Mouse (Mus musculus) lung, embryonic 15.5 days (tissue): ENCODE results near the gene Stac2. TPM values are rescaled to one million over a fixed set of nuclear protein-coding genes. Genes with fewer than 3 reads are reported as not detected.

Experiments
- ATAC-seq: fragments of 200-750 bp; cut with Nextera tagmentation; 2 replicates; pipeline ENCODE4 v1.8.0; 2017; ENCODE audit warnings: moderate number of reproducible peaks, borderline replicate concordance; ENCODE audit not compliant: low FRiP score, low TSS enrichment; ENCODE audit errors: extremely low read depth
- H3K27ac ChIP-seq: fragments of 300-500 bp; sonication (generic); 2 replicates; pipeline ENCODE4 v1.5.1; 2015; ENCODE audit warnings: moderate library complexity, mild to moderate bottlenecking, inconsistent platforms
- H3K27me3 ChIP-seq: fragments of 300-500 bp; sonication (generic); 2 replicates; pipeline ENCODE4 v1.6.1; 2015; ENCODE audit warnings: inconsistent platforms
- H3K36me3 ChIP-seq: fragments of 300-500 bp; sonication (generic); 2 replicates; pipeline ENCODE4 v1.6.1; 2015; ENCODE audit warnings: inconsistent platforms
- H3K4me1 ChIP-seq: fragments of 300-500 bp; sonication (generic); 2 replicates; pipeline ENCODE4 v1.6.1; 2015; ENCODE audit warnings: inconsistent platforms
- H3K4me2 ChIP-seq: fragments of 300-500 bp; sonication (generic); 2 replicates; pipeline ENCODE4 v1.6.1; 2015; ENCODE audit warnings: inconsistent platforms, mild to moderate bottlenecking, moderate library complexity
- H3K4me3 ChIP-seq: fragments of 300-500 bp; sonication (generic); 2 replicates; pipeline ENCODE4 v1.5.1; 2015; ENCODE audit warnings: mild to moderate bottlenecking, inconsistent platforms
- H3K9ac ChIP-seq: fragments of 300-500 bp; sonication (generic); 2 replicates; pipeline ENCODE4 v1.6.1; 2015; ENCODE audit warnings: inconsistent platforms
- H3K9me3 ChIP-seq: fragments of 300-500 bp; sonication (generic); 2 replicates; pipeline ENCODE4 v1.6.1; 2016; ENCODE audit warnings: inconsistent platforms
- WGBS: fragments of 180-500 bp; shearing (Covaris S2); methylation state at CpG from one replicate; pipeline ENCODE4 v1.1.7; 2015; 5-methylcytosine and 5-hydroxymethylcytosine counted together
- polyA plus RNA-seq: library from polyadenylated mRNA; unstranded; fragments of >200 nt; fragmentation: Nextera tagmentation; extraction: Ambion mirVana; gene quantifications from 2 replicates; pipeline ENCODE4 v1.2.1, GENCODE M21; 2015

Stac2 gene
- polyA plus RNA-seq, 1 experiment from 2014 or later, result 0.16 TPM

DNA sequence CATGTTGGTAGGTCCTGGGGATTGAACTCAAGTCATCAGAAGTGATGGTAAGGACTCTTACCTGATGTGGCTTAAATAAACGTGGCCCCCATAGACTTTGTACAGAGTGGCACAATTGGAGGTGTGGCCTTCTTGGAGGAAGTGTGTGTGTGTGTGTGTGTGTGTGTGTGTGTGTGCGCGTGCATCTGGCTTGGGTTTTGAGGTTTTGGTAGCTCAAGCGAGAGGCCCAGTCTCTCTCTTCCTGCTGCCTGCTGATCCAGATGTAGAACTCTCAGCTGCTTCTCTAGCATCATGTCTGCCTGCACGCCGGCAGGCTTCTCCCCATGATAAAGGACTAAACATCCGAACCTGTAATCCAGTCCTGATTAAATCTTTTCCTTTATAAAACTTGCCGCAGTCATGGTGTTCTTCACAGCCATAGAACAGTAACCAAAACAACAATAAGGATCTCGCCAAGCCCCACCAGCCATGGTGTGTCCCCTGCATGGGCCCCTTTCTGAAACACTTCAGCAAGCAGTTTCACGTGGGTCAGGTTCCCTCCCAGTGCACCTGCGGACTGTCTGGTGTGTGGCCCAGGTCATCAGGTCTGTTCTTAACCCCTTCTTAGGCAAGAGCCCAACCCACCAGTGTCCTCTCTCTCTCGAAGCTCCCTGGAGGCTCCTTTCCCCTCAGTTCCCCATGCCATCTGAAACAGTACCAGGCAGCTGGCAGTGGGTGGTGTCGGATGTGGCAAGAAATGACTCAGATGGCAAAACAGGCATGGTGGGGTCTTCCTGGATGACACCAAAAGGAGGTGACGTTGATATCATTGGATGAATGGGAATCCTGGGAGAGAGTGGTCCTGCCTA, 3.4 kb downstream of the Stac2 start:
- Histone ChIP-seq H3K9me3 (no peaks in the 10 kb centered on the region), H3K9ac (no peak overlapping the region), H3K4me1 (peaks cover 21% of the 10 kb centered on the region), H3K4me3 (no peak overlapping the region), H3K4me2 (no peak overlapping the region), H3K36me3 (no peaks in the 10 kb centered on the region), H3K27me3 (peaks cover 64% of the 10 kb centered on the region), H3K27ac (no peak overlapping the region)
- ATAC-seq, result no peak
- WGBS, result 59% methylated on average over 14 of the region's 14 CpGs

GRCm38 (mm10) chr11:98047745-98048144, 5.5 kb downstream of the Stac2 start:
- H3K9ac ChIP-seq, result no peak overlapping the region
- ATAC-seq, result no peak
- H3K4me1 ChIP-seq, result peaks cover 30% of the 10 kb centered on the region
- 72% methylated on average over 4 of the region's 4 CpGs for whole genome bisulfite sequencing
- H3K4me3 ChIP-seq, result no peak overlapping the region
- H3K36me3 ChIP-seq, result no peaks in the 10 kb centered on the region
- no peak overlapping the region for H3K27ac ChIP-seq
- H3K4me2 ChIP-seq, result no peak overlapping the region
- H3K27me3 ChIP-seq, result peaks cover 46% of the 10 kb centered on the region
- no peaks in the 10 kb centered on the region for H3K9me3 ChIP-seq

GRCm38 (mm10) chr11:98046466-98046865, 6.8 kb downstream of the Stac2 start:
- Histone ChIP-seq H3K4me2 (no peak overlapping the region), H3K4me1 (peaks cover 17% of the 10 kb centered on the region), H3K9me3 (no peaks in the 10 kb centered on the region), H3K27me3 (peaks cover 33% of the 10 kb centered on the region), H3K4me3 (no peak overlapping the region), H3K9ac (no peak overlapping the region), H3K27ac (no peak overlapping the region), H3K36me3 (no peaks in the 10 kb centered on the region)
- no peak for ATAC-seq
- WGBS, result 69% methylated on average over 1 of the region's 1 CpGs

GRCm38 (mm10) chr11:98045596-98045995, 7.7 kb downstream of the Stac2 start:
- Histone ChIP-seq H3K9ac (no peak overlapping the region), H3K4me1 (peaks cover 17% of the 10 kb centered on the region), H3K9me3 (no peaks in the 10 kb centered on the region), H3K4me2 (no peak overlapping the region), H3K36me3 (no peaks in the 10 kb centered on the region), H3K4me3 (no peak overlapping the region), H3K27ac (no peak overlapping the region), H3K27me3 (peaks cover 25% of the 10 kb centered on the region)
- ATAC-seq, result no peak
- 58% methylated on average over 4 of the region's 4 CpGs for WGBS

DNA sequence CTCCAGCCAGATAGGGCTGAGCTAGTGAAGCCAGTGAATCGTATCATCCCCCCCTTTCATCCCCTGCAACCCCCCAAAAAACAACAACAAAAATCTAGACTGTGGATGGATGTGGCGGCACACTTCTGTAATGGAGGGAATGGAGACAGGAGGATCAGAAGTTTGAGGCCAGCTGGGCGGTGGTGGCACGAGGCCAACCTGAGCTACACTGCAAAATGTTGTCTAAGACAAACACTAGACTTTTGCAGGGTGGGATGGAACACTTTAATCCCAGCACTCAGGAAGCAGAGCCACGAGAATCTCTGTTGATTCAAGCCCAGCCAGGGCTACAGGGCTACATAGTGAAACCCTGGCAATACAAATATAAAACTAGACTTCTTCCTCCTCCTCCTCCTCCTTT, 9.2 kb downstream of the Stac2 start:
- no peak overlapping the region for H3K27ac ChIP-seq
- no peaks in the 10 kb centered on the region for H3K36me3 ChIP-seq
- no peak for ATAC-seq
- no peak overlapping the region for H3K9ac ChIP-seq
- H3K9me3 ChIP-seq, result no peaks in the 10 kb centered on the region
- peaks cover 17% of the 10 kb centered on the region for H3K4me1 ChIP-seq
- 27% methylated on average over 5 of the region's 5 CpGs for WGBS
- H3K4me3 ChIP-seq, result no peak overlapping the region
- H3K27me3 ChIP-seq, result peaks cover 12% of the 10 kb centered on the region; the same call in 1 of the 2 replicates
- peak overlapping the region; percentile 26 for H3K4me2 ChIP-seq

- H3K9me3 ChIP-seq, result no peaks in the 10 kb centered on the region
- ATAC-seq, result no peak
- H3K27me3 ChIP-seq, result peaks cover 2% of the 10 kb centered on the region; the same call in 1 of the 2 replicates
- H3K27ac ChIP-seq, result no peak overlapping the region
- H3K4me1 ChIP-seq, result peaks cover 17% of the 10 kb centered on the region
- H3K4me2 ChIP-seq, result no peak overlapping the region
- 71% methylated on average over 6 of the region's 6 CpGs for WGBS
- no peaks in the 10 kb centered on the region for H3K36me3 ChIP-seq
- no peak overlapping the region for H3K4me3 ChIP-seq
- H3K9ac ChIP-seq, result no peak overlapping the region
Measured at GRCm38 (mm10) chr11:98042741-98043140, 10.5 kb downstream of the Stac2 start.

GRCm38 (mm10) chr11:98040975-98041374, 12.3 kb downstream of the Stac2 start:
- ATAC-seq, result no peak
- no peak overlapping the region for H3K4me2 ChIP-seq
- H3K4me3 ChIP-seq, result no peak overlapping the region
- H3K27me3 ChIP-seq, result peaks cover 15% of the 10 kb centered on the region
- no peak overlapping the region for H3K27ac ChIP-seq
- 67% methylated on average over 8 of the region's 8 CpGs for WGBS
- H3K9ac ChIP-seq, result no peak overlapping the region
- H3K4me1 ChIP-seq, result peaks cover 21% of the 10 kb centered on the region
- H3K36me3 ChIP-seq, result no peaks in the 10 kb centered on the region
- no peaks in the 10 kb centered on the region for H3K9me3 ChIP-seq

DNA sequence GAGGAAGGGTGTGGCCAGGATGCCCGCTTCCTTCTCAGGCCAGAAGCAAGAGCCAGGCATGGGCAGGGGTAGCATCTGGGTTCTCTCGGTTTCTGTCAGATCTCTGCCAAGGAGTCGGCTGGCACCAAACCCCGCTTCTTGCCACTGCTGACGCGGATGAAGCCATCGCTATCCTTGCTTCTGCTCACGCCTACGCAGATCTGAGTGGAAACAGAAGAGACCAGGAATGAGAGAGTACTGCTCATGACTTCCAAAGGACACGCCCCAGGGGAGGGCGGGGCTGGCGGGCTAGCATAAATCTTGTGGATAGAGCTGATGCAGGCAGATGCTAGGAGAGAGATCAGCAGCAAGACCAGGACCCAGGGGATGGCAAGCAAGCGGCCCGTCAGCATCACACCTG, 15.4 kb downstream of the Stac2 start:
- H3K36me3 ChIP-seq, result no peaks in the 10 kb centered on the region
- no peak overlapping the region for H3K9ac ChIP-seq
- 60% methylated on average over 14 of the region's 14 CpGs for WGBS
- peaks cover 11% of the 10 kb centered on the region for H3K4me1 ChIP-seq
- no peaks in the 10 kb centered on the region for H3K9me3 ChIP-seq
- H3K4me3 ChIP-seq, result no peak overlapping the region
- no peak overlapping the region for H3K4me2 ChIP-seq
- H3K27me3 ChIP-seq, result peaks cover 28% of the 10 kb centered on the region
- ATAC-seq, result no peak
- H3K27ac ChIP-seq, result no peak overlapping the region

GRCm38 (mm10) chr11:98035977-98036377, 17.3 kb downstream of the Stac2 start:
- Histone ChIP-seq H3K9ac (peak overlapping the region; percentile 6; the same call in 1 of the 2 replicates), H3K9me3 (no peaks in the 10 kb centered on the region), H3K27ac (no peak overlapping the region), H3K4me3 (peak overlapping the region; percentile 30), H3K27me3 (peaks cover 28% of the 10 kb centered on the region), H3K36me3 (peaks cover 4% of the 10 kb centered on the region), H3K4me1 (peaks cover 11% of the 10 kb centered on the region), H3K4me2 (peak overlapping the region; percentile 67)
- under 1% methylated on average over 27 of the region's 27 CpGs for WGBS
- peak; percentile 58; the same call in 1 of the 2 replicates for ATAC-seq

DNA sequence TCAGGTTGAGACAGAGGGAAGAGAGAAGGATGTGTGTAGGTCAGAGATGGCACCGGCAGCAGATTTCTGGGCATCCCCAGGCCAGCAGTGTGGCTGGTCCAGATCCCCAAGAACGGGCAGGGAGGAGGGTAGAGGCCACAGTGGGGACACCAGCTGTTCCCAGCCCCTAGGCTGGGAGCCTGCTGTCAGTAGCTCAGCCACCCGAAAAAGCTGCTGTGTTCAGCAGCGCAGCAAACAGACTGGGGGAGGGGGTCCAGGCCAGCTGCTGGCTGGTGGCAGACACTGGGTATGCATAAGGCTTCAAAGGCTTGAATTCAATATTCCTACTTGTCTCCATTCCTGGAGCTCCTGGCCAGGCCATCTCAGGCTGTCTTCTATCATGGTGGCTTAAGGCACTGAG, 18.4 kb downstream of the Stac2 start:
- no peak overlapping the region for H3K4me3 ChIP-seq
- ATAC-seq, result no peak
- H3K9ac ChIP-seq, result no peak overlapping the region
- H3K27ac ChIP-seq, result no peak overlapping the region
- peaks cover 28% of the 10 kb centered on the region for H3K27me3 ChIP-seq
- WGBS, result 43% methylated on average over 4 of the region's 4 CpGs
- H3K36me3 ChIP-seq, result peaks cover 16% of the 10 kb centered on the region
- peaks cover 11% of the 10 kb centered on the region for H3K4me1 ChIP-seq
- no peak overlapping the region for H3K4me2 ChIP-seq
- no peaks in the 10 kb centered on the region for H3K9me3 ChIP-seq

DNA sequence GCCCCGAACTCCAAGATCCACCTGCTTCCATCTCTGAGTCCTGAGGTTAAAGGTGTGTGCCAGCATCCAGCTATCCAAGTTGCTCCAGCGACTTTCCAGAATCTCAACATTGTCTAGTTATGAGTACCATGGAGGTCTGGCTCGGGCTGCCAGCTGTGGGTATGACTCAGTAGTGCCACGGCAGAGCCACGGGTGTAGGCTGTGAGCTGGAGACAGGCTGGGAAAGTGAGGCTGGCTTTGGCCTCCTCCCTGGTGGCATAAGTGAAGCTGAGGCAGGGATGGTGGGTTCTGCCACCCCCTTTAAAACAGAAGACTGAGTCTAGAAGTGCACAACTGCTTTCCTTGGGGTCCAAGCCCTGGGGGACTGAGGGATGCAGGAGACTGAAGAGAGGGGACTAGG, 19.2 kb downstream of the Stac2 start:
- 79% methylated on average over 5 of the region's 5 CpGs for whole genome bisulfite sequencing
- no peak overlapping the region for H3K4me3 ChIP-seq
- no peak overlapping the region for H3K9ac ChIP-seq
- H3K27me3 ChIP-seq, result peaks cover 28% of the 10 kb centered on the region
- peaks cover 23% of the 10 kb centered on the region for H3K36me3 ChIP-seq
- ATAC-seq, result no peak
- no peak overlapping the region for H3K4me2 ChIP-seq
- H3K4me1 ChIP-seq, result peaks cover 11% of the 10 kb centered on the region
- no peaks in the 10 kb centered on the region for H3K9me3 ChIP-seq
- H3K27ac ChIP-seq, result no peak overlapping the region

DNA sequence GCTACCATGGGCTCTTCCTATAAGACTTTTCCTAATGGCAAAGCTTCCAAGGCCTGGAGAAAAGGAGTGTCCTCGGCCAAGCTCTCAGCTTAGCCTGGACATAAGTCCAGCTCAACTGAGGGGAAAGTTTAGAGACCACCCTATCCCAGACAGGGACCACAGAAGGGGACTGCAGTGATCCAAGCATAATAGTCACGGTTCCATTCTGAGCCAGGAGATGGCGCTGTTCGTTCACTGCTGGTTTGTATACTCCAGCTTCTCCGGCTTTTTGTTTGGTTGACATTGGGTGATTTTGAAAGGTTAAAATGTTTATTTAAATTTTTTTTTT, 21.9 kb downstream of the Stac2 start:
- H3K4me2 ChIP-seq, result no peak overlapping the region
- no peak overlapping the region for H3K27ac ChIP-seq
- no peaks in the 10 kb centered on the region for H3K9me3 ChIP-seq
- no peak overlapping the region for H3K4me3 ChIP-seq
- H3K4me1 ChIP-seq, result peaks cover 11% of the 10 kb centered on the region
- 7% methylated on average over 5 of the region's 5 CpGs for WGBS
- H3K36me3 ChIP-seq, result peaks cover 34% of the 10 kb centered on the region
- no peak for ATAC-seq
- peaks cover 17% of the 10 kb centered on the region for H3K27me3 ChIP-seq
- H3K9ac ChIP-seq, result no peak overlapping the region
